ENCODE assay signal across 24 mouse cellular contexts in genomic region chr8:80780271-80780670, GRCm38 (mm10). TPM values are rescaled to one million over a fixed set of nuclear protein-coding genes. Genes with fewer than 3 reads are reported as not detected.
DNase-seq lines count a peak whose midpoint lies in the region; ATAC-seq and TF ChIP-seq lines count a peak whose summit lies in the region.
"Had no signal": no experiment of that assay in that cellular context is flagged by ENCODE, and none has a peak within 500 bp of the region (broad histone marks: within the 10 kb centered on the region; RNA-seq: fewer than 3 reads in every experiment).

No protein-coding gene starts in this region.

- ATAC-seq in heart, embryonic 13.5 days (ENCODE audit: extremely low read depth, insufficient number of reproducible peaks, low FRiP score, low TSS enrichment), result no peak
- peak; percentile 84 for ATAC-seq in kidney, embryonic 15.5 days (replicated peaks; ENCODE audit: low FRiP score)
- no peak for ATAC-seq in lung, embryonic 15.5 days (ENCODE audit: borderline replicate concordance, extremely low read depth, low FRiP score, low TSS enrichment)
- ATAC-seq in intestine, embryonic 16.5 days, result peak; percentile 37
- ATAC-seq: activated CD4-positive, CD25-positive, alpha-beta regulatory T cell, adult 4 months; forebrain, embryonic 15.5 days had no signal

- intact Hi-C loops in heart, adult 2 months (cut with DNase I), result no loop called here

- WGBS in heart, embryonic 13.5 days, result 95% methylated on average over 4 of the region's 4 CpGs
- WGBS in heart, adult 2 months, result 87% methylated on average over 4 of the region's 4 CpGs
- 68% methylated on average over 4 of the region's 4 CpGs for WGBS in kidney, embryonic 15.5 days
- 53% methylated on average over 4 of the region's 4 CpGs for WGBS in kidney, adult 2 months
- WGBS in lung, embryonic 15.5 days, result 79% methylated on average over 4 of the region's 4 CpGs
- WGBS in intestine, embryonic 16.5 days, result 66% methylated on average over 4 of the region's 4 CpGs

- no peak for DNase-seq in heart, adult 2 months
- DNase-seq in kidney, adult 2 months, result no peak
- DNase-seq in lung, postnatal 25 days (ENCODE audit: low spot score), result no peak
- DNase-seq: adrenal gland, adult 8-10 months; adrenal gland, postnatal 25 days; cerebellum, adult 11-12 months; cerebellum, adult 8-10 months; cerebellum, postnatal 10 days; cerebellum, postnatal 36 days; embryo, embryonic 11 days; gastrocnemius, postnatal 25 days; heart, adult 18-20 months had no signal

- 0 out of 2 replicates have a peak overlapping the region, but pooled peaks have one; percentile 8 for H3K27ac ChIP-seq in heart, embryonic 13.5 days (replicated peaks)
- no peak overlapping the region for H3K27ac ChIP-seq in heart, adult 2 months
- H3K27ac ChIP-seq in kidney, embryonic 15.5 days, result peak overlapping the region; percentile 74; the same call in 1 of the 2 replicates
- no peak overlapping the region for H3K27ac ChIP-seq in kidney, adult 2 months (ENCODE audit: insufficient read depth, low read depth, low read length)
- peak overlapping the region; percentile 32; the same call in 1 of the 2 replicates for H3K27ac ChIP-seq in lung, embryonic 15.5 days
- H3K27ac ChIP-seq in intestine, embryonic 16.5 days (ENCODE audit: low read length), result no peak overlapping the region
- H3K27ac ChIP-seq: embryonic facial prominence, embryonic 10.5 days; embryonic facial prominence, embryonic 13.5 days; forebrain, embryonic 12.5 days; heart, embryonic 10.5 days; hindbrain, embryonic 12.5 days had no signal

- peaks cover 87% of the 10 kb centered on the region for H3K36me3 ChIP-seq in heart, embryonic 13.5 days
- peaks cover 10% of the 10 kb centered on the region for H3K36me3 ChIP-seq in heart, adult 2 months (ENCODE audit: control insufficient read depth, insufficient read depth, low read length)
- peaks cover 66% of the 10 kb centered on the region for H3K36me3 ChIP-seq in kidney, embryonic 15.5 days
- peaks cover 5% of the 10 kb centered on the region for H3K36me3 ChIP-seq in kidney, adult 2 months (ENCODE audit: control insufficient read depth, insufficient read depth, low read length)
- H3K36me3 ChIP-seq in lung, embryonic 15.5 days, result peaks cover 50% of the 10 kb centered on the region
- peaks cover 6% of the 10 kb centered on the region for H3K36me3 ChIP-seq in intestine, embryonic 16.5 days (ENCODE audit: control insufficient read depth, insufficient read depth, low read length)

- H3K9ac ChIP-seq in heart, embryonic 13.5 days, result no peak overlapping the region
- H3K9ac ChIP-seq in heart, adult 2 months (ENCODE audit: low read depth, low read length), result no peak overlapping the region
- H3K9ac ChIP-seq in kidney, embryonic 15.5 days, result no peak overlapping the region
- no peak overlapping the region for H3K9ac ChIP-seq in lung, embryonic 15.5 days
- H3K9ac ChIP-seq in intestine, embryonic 16.5 days (ENCODE audit: low read depth, low read length), result no peak overlapping the region
- H3K9ac ChIP-seq: embryonic facial prominence, embryonic 13.5 days; forebrain, embryonic 12.5 days; forebrain, embryonic 15.5 days; hindbrain, embryonic 12.5 days had no signal

- no peak overlapping the region for H3K4me2 ChIP-seq in heart, embryonic 13.5 days
- H3K4me2 ChIP-seq in kidney, embryonic 15.5 days, result no peak overlapping the region
- H3K4me2 ChIP-seq in lung, embryonic 15.5 days, result no peak overlapping the region
- no peak overlapping the region for H3K4me2 ChIP-seq in intestine, embryonic 16.5 days (ENCODE audit: low read depth, low read length)
- H3K4me2 ChIP-seq: embryonic facial prominence, embryonic 13.5 days; forebrain, embryonic 12.5 days; forebrain, embryonic 15.5 days; hindbrain, embryonic 12.5 days had no signal

- no peak for TF ChIP-seq POLR2A in heart, adult 2 months (IDR thresholded peaks at IDR 0.05; ENCODE audit: insufficient read depth, low read depth, low read length)
- no peak for TF ChIP-seq POLR2A in kidney, adult 2 months (IDR thresholded peaks at IDR 0.05; ENCODE audit: low read depth, low read length)

- H3K79me2 ChIP-seq in heart, adult 2 months (replicated peaks; ENCODE audit: control insufficient read depth, insufficient read depth, low read length), result no peaks in the 10 kb centered on the region

- no peak overlapping the region for H3K4me3 ChIP-seq in heart, embryonic 13.5 days
- H3K4me3 ChIP-seq in heart, adult 2 months, result no peak overlapping the region
- H3K4me3 ChIP-seq in kidney, embryonic 15.5 days (replicated peaks), result no peak overlapping the region
- no peak overlapping the region for H3K4me3 ChIP-seq in kidney, adult 2 months (ENCODE audit: insufficient read depth, low read depth, low read length)
- no peak overlapping the region for H3K4me3 ChIP-seq in lung, embryonic 15.5 days
- H3K4me3 ChIP-seq in intestine, embryonic 16.5 days (ENCODE audit: low read length), result no peak overlapping the region
- H3K4me3 ChIP-seq: embryonic facial prominence, embryonic 10.5 days; embryonic facial prominence, embryonic 13.5 days; erythroblast, embryonic 14.5 days; forebrain, embryonic 12.5 days; forebrain, embryonic 15.5 days; heart, embryonic 10.5 days; hindbrain, embryonic 12.5 days had no signal

- H3K4me1 ChIP-seq in heart, embryonic 13.5 days, result peaks cover 30% of the 10 kb centered on the region
- H3K4me1 ChIP-seq in heart, adult 2 months (ENCODE audit: control insufficient read depth, insufficient read depth, low read length), result peaks cover 5% of the 10 kb centered on the region
- peaks cover 13% of the 10 kb centered on the region for H3K4me1 ChIP-seq in kidney, embryonic 15.5 days
- H3K4me1 ChIP-seq in kidney, adult 2 months (ENCODE audit: control insufficient read depth, insufficient read depth, low read length), result 0 out of 2 replicates have a peak, but pooled peaks cover 2% of the 10 kb centered on the region
- H3K4me1 ChIP-seq in lung, embryonic 15.5 days, result peaks cover 11% of the 10 kb centered on the region
- H3K4me1 ChIP-seq in intestine, embryonic 16.5 days (ENCODE audit: control insufficient read depth, insufficient read depth, low read length), result no peaks in the 10 kb centered on the region; the same call in 1 of the 2 replicates
- H3K4me1 ChIP-seq: embryonic facial prominence, embryonic 10.5 days; embryonic facial prominence, embryonic 13.5 days; forebrain, embryonic 12.5 days; hindbrain, embryonic 12.5 days had no signal

- no peak for TF ChIP-seq CTCF in heart, adult 2 months (IDR thresholded peaks at IDR 0.05)
- TF ChIP-seq CTCF in kidney, adult 2 months (conservative IDR thresholded peaks at IDR 0.05; ENCODE audit: insufficient read depth, insufficient read length, low read depth, low read length), result no peak

- no peaks in the 10 kb centered on the region for H3K27me3 ChIP-seq in heart, embryonic 13.5 days (replicated peaks)
- H3K27me3 ChIP-seq in heart, adult 2 months (ENCODE audit: control insufficient read depth, insufficient read depth, low read length), result no peaks in the 10 kb centered on the region
- H3K27me3 ChIP-seq in kidney, embryonic 15.5 days, result no peaks in the 10 kb centered on the region
- H3K27me3 ChIP-seq in kidney, adult 2 months (replicated peaks; ENCODE audit: control insufficient read depth, insufficient read depth, low read length), result no peaks in the 10 kb centered on the region
- H3K27me3 ChIP-seq in lung, embryonic 15.5 days, result no peaks in the 10 kb centered on the region
- H3K27me3 ChIP-seq in intestine, embryonic 16.5 days (replicated peaks; ENCODE audit: control insufficient read depth, insufficient read depth, low read length), result no peaks in the 10 kb centered on the region
- H3K27me3 ChIP-seq: embryonic facial prominence, embryonic 13.5 days; forebrain, embryonic 12.5 days; forebrain, embryonic 15.5 days; hindbrain, embryonic 12.5 days had no signal

- TF ChIP-seq EP300 in heart, adult 2 months (IDR thresholded peaks at IDR 0.05; ENCODE audit: insufficient read depth, low read depth, low read length), result no peak

- no peaks in the 10 kb centered on the region for H3K9me3 ChIP-seq in heart, embryonic 13.5 days
- H3K9me3 ChIP-seq in kidney, embryonic 15.5 days (replicated peaks), result no peaks in the 10 kb centered on the region
- H3K9me3 ChIP-seq in lung, embryonic 15.5 days, result no peaks in the 10 kb centered on the region
- H3K9me3 ChIP-seq in intestine, embryonic 16.5 days (ENCODE audit: control insufficient read depth, low read length), result no peaks in the 10 kb centered on the region
- H3K9me3 ChIP-seq: embryonic facial prominence, embryonic 10.5 days; embryonic facial prominence, embryonic 13.5 days; forebrain, embryonic 12.5 days; forebrain, embryonic 15.5 days; heart, embryonic 10.5 days; hindbrain, embryonic 12.5 days had no signal

RNA-seq across cellular contexts. Expression of gene Smarca5, which starts 41.0 kb away (rescaled TPM):
- polyA plus RNA-seq in heart, embryonic 13.5 days (2015; fragmentation: Nextera tagmentation; extraction: Ambion mirVana), result 35.1 and 35.2 TPM in 2 replicates
- 10 to 100 TPM; 37.9 to 43.5 TPM for total RNA-seq in heart, adult 2 months (2021)
- polyA plus RNA-seq in heart, adult 2 months (2012; rRNA removed), result 3.5 and 7.8 TPM in 2 replicates
- polyA plus RNA-seq in kidney, embryonic 15.5 days (2015; fragmentation: Nextera tagmentation; extraction: Ambion mirVana), result 80.9 and 83.9 TPM in 2 replicates
- polyA plus RNA-seq in kidney, adult 2 months (2012; rRNA removed), result 3.9 and 4.5 TPM in 2 replicates
- polyA plus RNA-seq in lung, embryonic 15.5 days (2015; fragmentation: Nextera tagmentation; extraction: Ambion mirVana), result 82.0 and 85.4 TPM in 2 replicates
- 21.0 and 41.8 TPM in 2 replicates for polyA plus RNA-seq in intestine, embryonic 16.5 days (2015; fragmentation: Nextera tagmentation; extraction: Ambion mirVana)

Comparison
In these comparisons a context has a peak if more than half of its experiments do, and no peak if none do; other contexts are left out.
1. H3K27ac ChIP-seq: peak in heart, embryonic 13.5 days (single experiment), kidney, embryonic 15.5 days (single experiment) and lung, embryonic 15.5 days (single experiment); none in heart, adult 2 months (single experiment), kidney, adult 2 months (single experiment) and intestine, embryonic 16.5 days (single experiment).
2. ATAC-seq: peak in kidney, embryonic 15.5 days (single experiment) and intestine, embryonic 16.5 days (single experiment); none in heart, embryonic 13.5 days (single experiment) and lung, embryonic 15.5 days (single experiment).